Mouse (Mus musculus) ES-Bruce4 (cell line): Measurements from ENCODE around the gene Tnfsf9. TPM values are rescaled to one million over a fixed set of nuclear protein-coding genes. Genes with fewer than 3 reads are reported as not detected.

Experiments
- H3K27ac ChIP-seq: 2 replicates; pipeline ENCODE4 v1.5.1; 2012; ENCODE audit warnings: low read length, inconsistent platforms; ENCODE audit not compliant: insufficient read depth
- H3K27me3 ChIP-seq: 2 replicates; pipeline ENCODE4 v1.6.1; 2012; ENCODE audit warnings: mild to moderate bottlenecking, low read length, inconsistent platforms; ENCODE audit not compliant: control insufficient read depth, poor library complexity, insufficient read depth, severe bottlenecking
- H3K36me3 ChIP-seq: 2 replicates; pipeline ENCODE4 v1.6.1; 2012; ENCODE audit warnings: inconsistent platforms, mild to moderate bottlenecking, low read length, moderate library complexity; ENCODE audit not compliant: control insufficient read depth, poor library complexity, insufficient read depth, severe bottlenecking
- H3K4me1 ChIP-seq: one replicate; pipeline ENCODE4 v1.8.1; 2011; ENCODE audit warnings: low read length; ENCODE audit not compliant: control insufficient read depth, insufficient read depth
- H3K4me3 ChIP-seq: 2 replicates; pipeline ENCODE4 v1.5.1; 2011; ENCODE audit warnings: low read depth, mild to moderate bottlenecking, low read length
- H3K9ac ChIP-seq: 2 replicates; pipeline ENCODE4 v1.6.1; 2012; ENCODE audit warnings: low read depth, mild to moderate bottlenecking, inconsistent platforms; ENCODE audit not compliant: poor library complexity, severe bottlenecking
- H3K9me3 ChIP-seq: replicated peaks from 2 replicates; pipeline ENCODE4 v1.6.1; 2012; ENCODE audit warnings: mild to moderate bottlenecking, low read length, inconsistent platforms; ENCODE audit not compliant: control insufficient read depth, poor library complexity, insufficient read depth, severe bottlenecking
- CTCF ChIP-seq: IDR thresholded peaks from one replicate; pipeline ENCODE4 v1.8.1; 2011; ENCODE audit warnings: low read depth, low read length
- EP300 ChIP-seq: IDR thresholded peaks from 2 replicates; pipeline ENCODE4 v1.6.1; 2011; ENCODE audit warnings: low read depth, low read length; ENCODE audit not compliant: insufficient read depth
- POLR2A ChIP-seq: IDR thresholded peaks from one replicate; pipeline ENCODE4 v1.8.1; 2011; ENCODE audit warnings: low read length; ENCODE audit not compliant: insufficient read depth
- polyA plus RNA-seq: library from polyadenylated mRNA; stranded (reverse); fragments of >200 nt; gene quantifications from 2 replicates; pipeline ENCODE4 v1.2.4, GENCODE M21; 2011; ENCODE audit warnings: low read depth; ENCODE audit not compliant: missing spikeins, insufficient read depth, insufficient read length

Gene Tnfsf9
- polyA plus RNA-seq, 1 experiment: 9.1 TPM

DNA sequence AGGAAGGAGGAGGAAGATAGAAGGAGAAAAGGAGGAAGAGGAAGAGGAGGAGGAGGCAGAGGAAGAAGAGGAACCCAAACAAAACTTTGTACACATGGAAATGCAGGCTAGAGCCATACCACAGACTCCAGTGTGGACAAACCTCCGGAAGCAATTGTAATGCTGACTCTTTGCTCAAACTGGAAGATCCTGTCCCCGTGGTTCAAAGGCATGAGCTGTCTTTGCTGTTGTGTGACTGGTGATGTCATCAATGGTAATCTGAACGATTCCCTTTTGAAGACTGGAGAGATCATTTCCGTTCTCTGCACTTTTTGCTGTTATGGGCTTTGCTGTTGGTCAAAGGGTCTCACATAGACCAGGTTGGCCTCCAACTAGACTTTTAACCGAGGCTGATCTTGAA is 6.8 kb upstream of the Tnfsf9 start:
- H3K4me3 ChIP-seq: no peak overlapping the region
- H3K9ac ChIP-seq: no peak overlapping the region
- peaks cover 3% of the 10 kb centered on the region for H3K4me1 ChIP-seq
- TF ChIP-seq CTCF (no peak), POLR2A (no peak), EP300 (no peak)
- no peaks in the 10 kb centered on the region for H3K27me3 ChIP-seq
- no peaks in the 10 kb centered on the region for H3K36me3 ChIP-seq
- no peaks in the 10 kb centered on the region for H3K9me3 ChIP-seq
- H3K27ac ChIP-seq: no peak overlapping the region

DNA sequence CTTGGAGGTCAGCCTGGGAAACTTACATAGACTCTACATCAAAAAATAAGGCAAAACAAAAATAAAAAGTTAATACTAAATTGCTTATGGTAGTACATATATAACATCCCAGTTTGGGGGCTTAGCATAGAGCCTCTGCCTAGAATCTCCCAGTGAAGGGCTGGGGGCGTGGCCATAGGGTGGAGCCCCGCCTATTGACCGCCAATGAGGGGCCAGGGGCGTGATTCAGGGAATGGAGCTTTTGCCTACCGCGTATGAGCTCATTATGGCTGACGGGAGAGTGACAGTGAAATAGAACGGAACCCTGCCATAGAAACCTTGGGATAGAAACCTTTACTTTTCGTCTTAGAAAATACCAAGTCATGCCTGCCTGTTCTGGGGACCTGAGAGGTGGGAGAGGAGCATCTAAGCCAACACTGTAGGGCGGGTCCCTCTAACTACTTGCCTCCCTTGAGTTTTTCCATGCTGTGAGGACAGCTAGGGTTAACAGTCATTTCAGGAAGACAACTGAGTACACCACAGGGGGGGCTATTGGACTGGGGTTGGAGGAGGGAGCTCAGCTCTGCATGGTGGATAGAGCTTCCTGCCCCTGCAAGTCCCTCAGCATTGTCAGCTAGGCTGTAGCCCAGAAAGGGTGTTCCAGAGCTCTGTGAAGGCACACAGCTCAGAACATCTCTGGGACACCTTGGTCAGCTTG is 5.3 kb upstream of the Tnfsf9 start:
- H3K9ac ChIP-seq: no peak overlapping the region
- peak overlapping the region; percentile 26; the same call in 1 of the 2 replicates for H3K4me3 ChIP-seq

DNA sequence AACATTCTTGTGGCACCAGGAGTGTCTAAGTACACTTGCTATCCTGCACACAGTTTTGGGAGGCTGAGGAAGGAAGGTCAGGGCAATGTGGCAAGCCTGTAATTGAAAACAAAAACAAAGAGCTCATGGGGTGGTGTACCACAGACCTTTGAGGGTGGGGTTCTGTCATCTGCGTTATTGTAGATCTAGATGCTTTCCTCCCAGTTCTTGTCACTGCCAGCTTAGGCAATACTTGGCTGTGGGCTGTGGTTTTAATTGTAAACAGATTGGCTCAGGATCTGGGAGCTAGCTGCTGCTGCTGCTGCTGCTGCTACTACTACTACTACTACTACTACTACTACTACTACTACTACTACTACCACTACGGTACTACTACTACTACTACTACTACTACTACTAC is 2.8 kb upstream of the Tnfsf9 start:
- TF ChIP-seq POLR2A (no peak), EP300 (no peak), CTCF (no peak)
- Histone ChIP-seq H3K4me1 (no peaks in the 10 kb centered on the region), H3K27ac (no peak overlapping the region), H3K4me3 (no peak overlapping the region), H3K9ac (no peak overlapping the region), H3K27me3 (peaks cover 4% of the 10 kb centered on the region; the same call in 1 of the 2 replicates), H3K36me3 (no peaks in the 10 kb centered on the region), H3K9me3 (no peaks in the 10 kb centered on the region)

More for the DNA sequence above, 5.3 kb upstream of the Tnfsf9 start:
- peak overlapping the region; percentile 22; the same call in 1 of the 2 replicates for H3K27ac ChIP-seq
- TF ChIP-seq EP300 (no peak), CTCF (peak; percentile 7)
- H3K27me3 ChIP-seq: no peaks in the 10 kb centered on the region
- peaks cover 3% of the 10 kb centered on the region for H3K4me1 ChIP-seq
- no peaks in the 10 kb centered on the region for H3K36me3 ChIP-seq
- H3K9me3 ChIP-seq: no peaks in the 10 kb centered on the region

DNA sequence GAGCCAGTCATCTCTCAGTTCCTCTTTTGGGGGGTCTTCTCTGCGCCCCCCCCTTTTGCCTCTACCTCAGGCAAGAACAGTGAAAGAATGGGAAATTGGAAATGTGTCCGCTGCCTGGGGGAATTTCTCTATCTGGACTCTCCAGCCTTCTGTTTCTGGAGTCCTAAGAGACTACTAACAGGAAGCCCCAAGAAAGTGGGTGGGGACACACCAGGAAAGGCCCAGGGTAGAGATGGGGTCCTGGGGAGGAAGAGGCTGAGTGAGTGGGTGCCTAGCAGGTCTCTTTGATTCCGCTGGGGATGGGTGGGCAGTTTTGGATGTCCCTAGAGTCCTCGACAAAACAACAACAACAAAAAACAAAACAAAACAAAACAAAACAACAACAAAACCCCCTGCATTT is 629 bp upstream of the Tnfsf9 start:
- no peak overlapping the region for H3K27ac ChIP-seq
- H3K27me3 ChIP-seq: peaks cover 4% of the 10 kb centered on the region; the same call in 1 of the 2 replicates
- no peaks in the 10 kb centered on the region for H3K4me1 ChIP-seq
- H3K36me3 ChIP-seq: no peaks in the 10 kb centered on the region
- TF ChIP-seq CTCF (no peak), EP300 (no peak), POLR2A (no peak)
- H3K9me3 ChIP-seq: no peaks in the 10 kb centered on the region
- peak overlapping the region; percentile 48 for H3K9ac ChIP-seq
- H3K4me3 ChIP-seq: no peak overlapping the region; the same call in 1 of the 2 replicates

DNA sequence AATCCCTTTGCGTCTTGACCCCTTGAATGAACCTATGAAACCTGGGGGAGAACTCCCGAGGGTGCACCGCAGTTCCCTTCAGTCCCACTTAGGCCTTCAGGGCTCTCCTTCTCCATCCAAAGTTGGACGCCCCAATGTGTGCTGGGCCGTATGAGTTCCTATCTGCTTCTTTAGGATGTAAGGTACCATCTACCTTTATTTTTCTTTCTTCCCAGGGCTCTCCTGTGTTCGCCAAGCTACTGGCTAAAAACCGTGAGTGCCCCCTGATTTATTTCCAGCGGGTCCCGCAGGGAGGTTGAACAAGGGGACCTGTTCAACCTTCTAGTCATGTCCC is 877 bp downstream of the Tnfsf9 start:
- Histone ChIP-seq H3K36me3 (no peaks in the 10 kb centered on the region), H3K9ac (peak overlapping the region; percentile 48; the same call in 1 of the 2 replicates), H3K27ac (no peak overlapping the region), H3K4me1 (no peaks in the 10 kb centered on the region), H3K9me3 (no peaks in the 10 kb centered on the region), H3K4me3 (peak overlapping the region; percentile 85), H3K27me3 (peaks cover 4% of the 10 kb centered on the region; the same call in 1 of the 2 replicates)
- TF ChIP-seq POLR2A (no peak), CTCF (no peak), EP300 (no peak)

DNA sequence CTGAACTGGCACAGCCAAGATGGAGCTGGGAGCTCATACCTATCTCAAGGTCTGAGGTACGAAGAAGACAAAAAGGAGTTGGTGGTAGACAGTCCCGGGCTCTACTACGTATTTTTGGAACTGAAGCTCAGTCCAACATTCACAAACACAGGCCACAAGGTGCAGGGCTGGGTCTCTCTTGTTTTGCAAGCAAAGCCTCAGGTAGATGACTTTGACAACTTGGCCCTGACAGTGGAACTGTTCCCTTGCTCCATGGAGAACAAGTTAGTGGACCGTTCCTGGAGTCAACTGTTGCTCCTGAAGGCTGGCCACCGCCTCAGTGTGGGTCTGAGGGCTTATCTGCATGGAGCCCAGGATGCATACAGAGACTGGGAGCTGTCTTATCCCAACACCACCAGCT is 1.9 kb downstream of the Tnfsf9 start:
- no peak overlapping the region for H3K4me3 ChIP-seq

More for the DNA sequence above, 1.9 kb downstream of the Tnfsf9 start:
- TF ChIP-seq CTCF: no peak
- no peak for TF ChIP-seq POLR2A
- TF ChIP-seq EP300: no peak
- Histone ChIP-seq H3K9me3 (no peaks in the 10 kb centered on the region), H3K27ac (no peak overlapping the region), H3K9ac (no peak overlapping the region), H3K4me1 (no peaks in the 10 kb centered on the region), H3K27me3 (peaks cover 4% of the 10 kb centered on the region; the same call in 1 of the 2 replicates), H3K36me3 (no peaks in the 10 kb centered on the region)
